Mouse (Mus musculus): ENCODE data around the gene Slc29a3. TPM values are rescaled to one million over a fixed set of nuclear protein-coding genes. Genes with fewer than 3 reads are reported as not detected.
A peak's percentile ranks its signal among the peaks of the same experiment; 100 is the strongest.
"Not testable (repeated sequence)": the region's sequence is repeated elsewhere in the genome, so short reads cannot be mapped to it uniquely, and the experiment has no call there.

Gene Slc29a3
- total RNA-seq, 4 experiments from 2014 or later = 41.8 to 74.3 (median 57.3) TPM

DNA sequence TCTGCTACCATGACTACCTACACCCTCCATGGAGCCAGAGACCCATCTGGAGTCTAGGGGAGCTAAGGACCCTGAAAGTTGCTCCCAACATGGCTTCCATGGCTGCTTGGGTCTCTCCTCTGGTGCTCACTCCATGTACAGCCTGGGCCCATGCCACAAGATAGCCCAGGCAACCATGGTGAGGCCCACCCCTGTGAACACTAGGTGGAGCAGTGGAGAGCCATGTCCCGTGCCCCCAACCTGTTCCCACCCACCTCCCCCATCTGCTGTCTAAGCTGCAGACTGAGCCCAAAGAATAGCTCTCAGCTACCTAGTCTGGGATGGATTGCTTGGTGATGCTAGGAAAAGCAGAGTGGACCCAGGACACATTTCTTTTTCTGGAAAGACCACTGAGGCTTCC is 29.2 kb downstream of the Slc29a3 start:
- DNase-seq = no peak

DNA sequence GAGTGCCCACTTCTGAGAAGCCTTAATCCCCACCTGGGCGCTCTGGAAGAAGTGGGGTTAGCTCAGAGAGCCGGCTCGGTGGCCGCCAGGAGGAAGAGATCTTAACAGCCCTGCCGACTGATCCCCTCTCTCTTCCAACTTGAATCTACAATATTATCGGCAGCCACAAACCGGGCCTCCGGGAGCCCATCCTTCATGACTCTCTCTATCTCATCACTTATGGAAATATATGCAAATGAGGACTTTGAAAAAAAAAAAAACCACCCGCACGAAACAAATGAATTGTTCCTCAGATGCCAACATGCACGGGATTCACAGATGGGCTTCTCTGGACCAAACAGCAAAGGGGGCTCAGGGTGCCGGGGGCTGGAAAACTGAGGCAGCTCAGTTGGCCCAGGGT is 31.0 kb downstream of the Slc29a3 start:
- DNase-seq = no peak

DNA sequence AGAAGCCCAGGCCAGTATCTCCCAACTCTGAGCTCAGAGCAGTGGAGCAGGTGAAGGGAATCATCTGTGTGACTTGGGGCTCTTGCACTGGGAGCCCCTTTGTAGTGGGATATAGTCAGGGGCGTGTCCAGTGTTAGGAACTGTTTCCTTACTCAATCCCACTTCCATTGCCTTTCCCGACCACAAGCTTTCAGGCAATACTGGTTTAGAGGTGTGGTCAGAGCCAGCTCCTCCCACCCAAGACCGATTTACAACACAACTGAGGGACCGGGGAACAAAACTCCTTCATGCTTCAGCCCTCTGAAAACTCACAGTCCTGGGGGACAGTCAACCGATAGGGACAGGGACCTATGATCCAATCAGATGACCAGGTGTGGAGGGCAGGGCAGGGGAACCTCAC is 32.1 kb downstream of the Slc29a3 start:
- DNase-seq = no peak

DNA sequence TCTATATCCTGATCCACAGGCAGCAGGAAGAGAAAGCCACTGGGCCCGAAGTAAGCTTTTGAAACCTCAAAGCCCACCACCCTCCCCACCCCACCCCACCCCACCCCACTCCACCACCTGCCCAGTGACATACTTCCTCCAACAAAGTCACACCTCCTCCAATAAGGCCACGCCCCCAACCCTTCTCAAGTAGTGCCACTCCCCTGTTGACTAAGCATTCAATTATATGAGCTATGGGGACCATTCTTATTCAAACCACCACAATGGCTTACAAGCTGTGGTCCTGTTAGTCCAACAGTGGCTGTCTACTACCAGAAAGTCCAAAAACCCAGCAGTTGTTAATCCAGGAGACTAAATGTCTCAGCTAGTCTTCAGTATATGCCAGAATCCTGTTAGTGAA is 34.1 kb downstream of the Slc29a3 start:
- no peak for DNase-seq

DNA sequence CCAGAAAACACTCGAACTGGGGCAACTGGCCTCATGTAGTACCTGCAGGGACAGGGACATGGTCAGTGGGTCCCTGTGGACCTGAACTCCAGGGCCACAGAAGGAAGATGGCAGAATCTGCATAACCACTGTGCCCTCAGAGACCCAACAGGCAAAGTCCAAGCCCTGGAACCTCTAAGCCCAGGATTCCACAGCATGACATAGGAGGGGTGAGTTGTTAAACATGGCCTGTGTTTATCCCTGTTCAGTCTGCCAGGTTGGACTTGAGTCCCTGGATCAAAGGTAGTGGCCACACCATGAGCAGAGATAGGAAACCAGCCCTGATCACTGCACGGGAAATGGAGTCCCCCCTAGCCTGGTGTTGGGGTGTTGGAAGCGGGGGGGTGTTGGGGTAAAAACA is 36.1 kb downstream of the Slc29a3 start:
- no peak for DNase-seq

DNA sequence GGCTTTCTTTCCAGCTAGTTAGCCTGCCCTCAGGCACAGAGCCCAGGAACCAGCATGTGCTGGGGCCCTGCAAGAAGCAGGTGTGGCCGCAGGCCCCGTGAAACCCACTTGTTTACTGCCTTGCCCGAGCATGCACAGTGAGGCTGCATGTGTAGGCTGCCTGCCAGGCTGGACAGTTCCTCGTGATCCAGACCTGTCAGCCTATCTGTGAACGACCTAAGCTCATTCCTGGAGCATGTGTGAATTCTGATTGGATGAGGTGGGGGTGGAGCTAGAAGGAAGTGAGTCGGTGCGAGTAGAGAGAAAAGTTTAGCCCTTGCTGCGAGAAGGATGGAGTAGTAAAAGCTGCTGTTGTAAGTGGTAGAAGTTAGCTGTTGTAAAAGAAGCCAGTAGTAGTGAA is 40.3 kb downstream of the Slc29a3 start:
- not testable (repeated sequence) for DNase-seq

DNA sequence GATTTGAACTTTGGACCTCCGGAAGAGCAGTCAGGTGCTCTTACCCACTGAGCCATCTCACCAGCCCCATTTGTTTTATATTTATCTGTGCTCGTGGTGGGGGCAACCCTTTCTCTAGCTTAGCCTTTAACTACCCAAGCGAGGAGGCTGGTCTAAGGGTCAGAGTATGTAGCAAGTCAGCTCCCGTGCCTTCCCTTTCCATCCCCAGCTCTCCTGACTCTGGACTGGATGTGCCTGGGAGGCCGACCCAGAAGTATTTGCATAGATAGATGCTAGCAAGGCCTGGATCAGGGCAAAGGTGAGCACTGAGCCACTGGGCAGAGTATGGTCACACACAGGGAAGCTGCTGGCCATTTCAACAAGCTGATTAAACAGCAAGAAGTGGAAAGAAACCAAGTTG is 43.8 kb downstream of the Slc29a3 start:
- no peak for DNase-seq

DNA sequence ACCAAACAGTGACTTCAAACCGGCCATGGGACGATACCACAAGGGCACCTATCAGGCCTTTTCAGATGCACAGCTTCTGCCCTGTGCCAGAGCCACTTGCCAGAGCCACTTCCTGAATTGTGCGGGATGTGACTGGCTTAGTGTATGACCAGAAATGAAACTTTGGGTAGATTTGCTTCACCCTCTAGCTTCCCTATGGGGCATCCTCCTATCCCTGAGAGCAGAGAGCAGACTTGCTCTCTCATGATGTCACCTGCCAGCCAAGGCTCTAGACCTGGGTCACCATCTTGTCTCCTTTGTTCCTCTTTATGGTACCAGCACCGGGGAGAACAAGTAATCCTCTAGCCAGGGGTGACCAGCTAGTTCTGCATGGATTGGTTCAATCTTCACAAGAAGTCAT is 46.3 kb downstream of the Slc29a3 start:
- DNase-seq = no peak

DNA sequence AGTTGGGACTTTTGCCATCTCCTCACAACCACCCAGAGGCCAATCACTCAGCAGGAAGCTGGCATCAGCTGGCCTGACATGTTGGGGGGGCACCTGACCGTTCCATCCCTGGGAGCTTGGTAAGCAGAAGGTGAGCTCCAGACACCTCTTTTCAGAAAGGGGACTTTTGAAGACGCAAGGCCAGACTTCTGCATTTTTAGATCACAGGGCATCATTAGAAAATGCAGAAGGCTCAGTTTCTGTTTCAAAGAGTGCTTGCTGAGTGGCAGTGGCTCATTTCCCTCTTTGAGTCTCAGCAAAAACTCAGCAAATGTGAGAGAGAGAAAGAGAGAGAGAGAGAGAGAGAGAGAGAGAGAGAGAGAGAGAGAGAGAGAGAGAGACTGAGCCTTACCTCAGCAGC is 47.5 kb downstream of the Slc29a3 start:
- DNase-seq = no peak

DNA sequence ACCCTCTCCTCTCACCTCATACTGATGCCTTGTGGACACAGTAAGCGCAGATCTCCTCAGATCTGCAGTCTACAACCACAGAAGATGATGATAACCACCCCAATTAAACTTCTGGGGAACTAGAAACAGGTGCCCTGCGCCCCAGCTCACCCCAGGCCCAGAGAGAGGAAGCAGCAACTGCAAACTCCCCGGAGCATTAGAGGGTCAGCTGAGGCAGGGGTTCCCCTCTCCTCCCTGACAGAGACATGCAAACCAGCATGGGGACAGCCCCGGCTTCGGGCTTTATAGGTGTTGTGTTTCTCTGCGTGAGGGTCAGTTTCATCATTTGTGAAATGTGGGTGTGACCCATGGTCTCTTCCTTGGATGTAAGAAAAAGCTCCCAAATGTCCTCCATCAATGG is 54.8 kb downstream of the Slc29a3 start:
- DNase-seq = no peak

DNA sequence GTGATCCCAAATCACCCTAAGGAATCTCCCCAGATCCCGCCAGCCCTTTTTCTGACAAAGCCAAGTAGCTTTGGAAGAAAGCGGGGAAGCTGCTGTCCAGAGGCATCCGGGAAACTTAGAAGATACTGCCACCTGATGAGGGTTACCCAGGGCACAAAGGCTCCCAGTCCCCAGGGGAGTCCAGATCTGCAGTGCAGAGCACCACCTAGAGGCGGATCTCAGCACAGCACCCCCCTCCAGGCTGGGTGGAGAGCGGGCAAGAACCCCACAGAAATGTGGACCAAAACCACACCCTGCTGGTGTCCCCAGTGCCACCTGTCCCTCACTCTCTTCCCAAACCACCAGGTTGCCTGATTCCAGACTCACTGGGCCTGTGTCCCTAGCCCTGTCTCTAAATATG is 55.6 kb downstream of the Slc29a3 start:
- DNase-seq = peak; percentile 20

DNA sequence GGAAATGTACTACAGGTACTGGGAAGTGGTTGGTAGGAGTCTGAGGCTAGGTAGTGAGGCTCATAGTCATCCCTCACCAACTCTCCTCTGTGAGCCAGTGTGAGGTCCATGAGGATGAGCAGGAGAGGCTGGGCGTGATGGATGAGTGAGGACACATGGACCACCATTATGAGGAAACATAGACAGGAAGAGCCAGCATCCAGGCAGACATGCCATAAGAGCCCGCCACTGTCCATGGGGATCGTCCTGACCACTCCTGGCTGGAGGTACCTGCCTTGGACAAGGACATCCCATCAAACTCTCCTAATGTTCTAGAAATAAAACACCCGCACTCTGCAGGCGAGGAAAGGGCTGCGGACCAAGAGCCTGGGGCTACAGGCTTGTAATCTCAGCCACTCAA is 56.2 kb downstream of the Slc29a3 start, which contains the start of gene Cdh23:
Gene Cdh23 (minus strand): TSS at position 101 of the 400 bp plus-strand sequence.
- no peak for DNase-seq

DNA sequence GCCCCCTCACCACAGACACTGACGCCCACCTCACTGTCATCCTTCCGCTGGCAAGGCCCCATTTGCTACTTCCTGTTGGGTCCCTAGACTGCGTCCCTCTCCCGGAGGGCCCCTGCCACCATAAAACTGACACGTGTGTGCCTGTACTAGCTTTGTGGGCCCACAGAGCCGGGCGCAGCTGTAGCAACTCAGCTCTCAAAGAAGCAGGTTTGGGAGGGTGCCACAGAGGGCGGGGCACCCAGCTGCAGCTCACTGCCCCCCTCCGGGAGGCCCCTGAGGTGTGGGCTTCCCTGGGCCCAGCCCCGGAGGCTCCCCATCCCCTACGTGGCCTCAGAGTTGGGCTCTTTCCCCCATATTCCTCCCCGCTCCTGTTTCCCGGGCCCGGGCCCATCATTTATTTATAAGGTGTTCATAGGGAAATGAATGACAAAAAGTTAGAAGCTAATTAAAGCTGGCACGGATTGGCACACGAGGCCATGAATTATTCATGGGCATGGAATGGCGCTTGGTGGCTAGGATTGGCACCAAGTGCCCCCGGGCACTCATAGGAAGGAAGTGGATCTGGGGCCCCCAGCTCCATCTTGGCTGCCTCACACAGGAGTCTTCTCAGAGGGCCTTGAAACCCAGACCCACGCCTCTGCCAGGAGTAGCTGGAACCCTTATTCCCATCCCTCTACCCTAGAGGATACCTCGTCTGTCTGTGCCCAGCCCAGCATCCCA is 60.8 kb downstream of the Slc29a3 start:
- no peak for DNase-seq

DNA sequence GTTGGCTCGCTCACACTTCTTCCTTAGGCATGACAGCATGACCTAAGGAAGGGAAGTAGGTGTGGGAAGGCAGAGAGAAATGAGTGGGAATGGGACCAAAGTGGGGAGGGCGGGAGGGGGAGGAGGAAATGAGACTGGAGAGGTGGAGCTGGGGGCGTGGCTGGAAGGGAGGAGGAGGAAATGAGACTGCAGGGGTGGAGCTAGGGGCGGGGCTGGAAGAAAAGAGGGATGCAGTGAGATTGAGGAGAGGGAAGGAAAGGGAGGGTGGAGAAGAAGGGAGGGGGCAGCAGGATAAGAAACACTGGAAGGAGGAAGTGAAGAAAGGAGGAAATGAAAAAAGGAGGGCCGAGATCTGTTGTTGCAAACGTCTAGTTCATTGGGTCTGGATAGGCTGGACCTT is 61.6 kb downstream of the Slc29a3 start:
- no peak for DNase-seq

DNA sequence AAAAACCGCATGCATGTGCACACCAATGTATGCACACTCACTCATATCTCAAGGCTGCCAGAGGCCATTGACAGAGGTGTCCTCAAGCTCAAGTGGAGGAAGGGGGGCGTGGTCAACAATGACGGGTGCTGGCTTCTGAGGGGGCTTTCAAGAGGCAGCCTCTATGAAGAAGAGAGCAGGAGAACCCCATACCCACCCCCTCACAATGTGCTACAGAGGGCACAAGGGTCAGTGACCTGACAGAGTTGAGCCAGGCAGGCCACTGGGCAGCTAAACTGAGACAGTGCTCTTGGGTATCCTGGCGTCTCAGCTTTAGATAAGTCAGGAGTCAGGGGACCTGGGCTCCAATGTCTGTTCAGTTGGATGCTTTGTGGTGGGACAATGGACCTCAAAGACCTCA is 63.2 kb downstream of the Slc29a3 start:
- no peak for DNase-seq

DNA sequence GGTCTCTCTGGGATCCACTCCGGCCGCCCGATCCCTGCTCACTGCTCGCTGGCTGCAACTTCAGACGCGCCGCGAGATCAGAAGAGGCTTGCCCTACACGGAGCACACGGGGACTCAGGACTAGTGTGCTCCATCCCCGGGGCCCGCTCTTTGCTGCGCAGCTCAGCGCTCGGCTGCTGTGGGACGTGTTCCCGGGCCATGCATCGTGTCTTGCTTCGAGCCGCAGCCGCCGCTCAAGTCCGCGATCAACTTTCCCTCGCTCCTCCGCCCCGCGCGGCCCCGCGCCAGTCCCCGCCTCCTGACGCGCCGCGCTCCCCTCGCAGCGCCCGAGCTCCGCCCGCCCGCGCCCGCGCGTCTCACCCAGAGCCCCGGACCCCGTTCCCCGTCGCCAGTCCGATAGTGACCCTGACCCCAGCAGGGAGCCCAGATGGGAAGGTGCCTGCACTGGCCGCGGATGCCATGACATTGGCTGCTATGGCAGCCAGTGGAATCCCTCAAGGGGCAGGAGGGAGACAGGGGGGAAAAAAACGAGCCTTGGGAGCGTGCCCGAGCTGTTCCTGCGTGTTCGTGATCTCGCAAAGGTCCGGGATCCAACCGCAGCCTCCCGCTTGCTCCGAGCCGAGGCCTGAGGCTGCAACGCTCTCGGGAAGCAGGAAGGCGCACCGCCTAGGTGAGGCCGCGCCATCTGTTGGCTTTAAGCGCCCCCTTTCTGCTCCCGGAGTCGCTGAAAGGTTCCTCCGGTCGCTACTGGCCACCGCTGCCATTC is 65.4 kb downstream of the Slc29a3 start:
- peak; percentile 19 for DNase-seq

DNA sequence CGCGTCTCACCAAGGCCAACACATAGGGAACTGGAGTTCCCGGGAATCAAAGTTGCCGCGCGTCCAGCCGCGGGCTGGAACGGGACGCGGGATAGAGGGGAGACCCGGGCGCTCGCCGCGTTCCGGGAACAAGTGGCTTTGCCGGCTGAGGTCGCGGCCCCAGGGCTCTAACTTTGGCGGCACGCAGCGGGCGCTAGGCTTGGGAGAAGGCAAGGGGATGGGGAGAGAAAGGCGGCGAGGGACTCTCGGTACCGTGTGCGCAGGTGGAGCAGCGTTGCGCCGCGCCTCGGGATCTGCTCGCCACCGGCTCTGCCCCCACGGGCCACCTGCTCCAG is 66.0 kb downstream of the Slc29a3 start:
- DNase-seq = no peak

DNA sequence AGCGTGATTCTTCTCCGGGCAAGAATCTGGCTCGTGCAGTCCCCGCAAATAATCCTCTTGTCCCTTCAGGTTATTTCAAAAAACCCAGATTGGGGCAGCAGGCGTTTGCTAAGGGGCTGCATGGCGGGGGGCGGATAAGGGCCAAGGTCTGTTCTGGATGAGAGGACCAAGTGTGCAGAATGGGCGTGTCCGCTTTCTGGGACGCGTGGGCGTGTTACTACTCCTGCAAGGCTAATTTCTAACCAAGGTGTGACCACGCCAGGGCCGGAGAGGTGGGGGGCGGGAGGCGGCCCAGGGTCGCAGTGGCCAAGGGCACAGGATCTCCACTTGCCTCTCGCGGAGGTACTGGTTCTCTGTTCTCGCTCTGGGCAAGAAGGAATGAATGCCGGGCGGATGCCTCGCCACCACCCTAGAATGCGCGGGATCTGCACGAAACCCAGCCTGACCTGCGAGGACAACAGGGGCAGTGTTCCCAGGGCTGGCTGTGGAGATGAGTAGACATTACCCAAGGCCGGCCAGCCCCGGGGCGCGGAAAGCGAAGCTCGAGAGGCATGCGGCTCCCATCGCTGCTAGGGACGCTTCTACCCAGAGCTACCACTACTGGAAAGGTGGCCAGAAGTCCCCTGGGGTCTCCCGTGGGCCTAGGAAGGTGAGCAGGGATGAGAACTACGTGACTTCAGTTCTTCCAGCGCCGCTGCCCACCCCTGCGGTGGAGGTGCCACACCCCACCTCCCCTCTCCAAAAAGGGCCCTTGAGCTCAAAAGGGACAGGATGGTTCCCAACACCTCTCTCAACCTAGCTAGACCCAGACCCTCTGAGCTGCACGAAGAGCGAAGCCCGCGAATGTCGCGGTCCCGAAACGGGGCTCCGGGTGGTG is 66.6 kb downstream of the Slc29a3 start:
- no peak for DNase-seq

DNA sequence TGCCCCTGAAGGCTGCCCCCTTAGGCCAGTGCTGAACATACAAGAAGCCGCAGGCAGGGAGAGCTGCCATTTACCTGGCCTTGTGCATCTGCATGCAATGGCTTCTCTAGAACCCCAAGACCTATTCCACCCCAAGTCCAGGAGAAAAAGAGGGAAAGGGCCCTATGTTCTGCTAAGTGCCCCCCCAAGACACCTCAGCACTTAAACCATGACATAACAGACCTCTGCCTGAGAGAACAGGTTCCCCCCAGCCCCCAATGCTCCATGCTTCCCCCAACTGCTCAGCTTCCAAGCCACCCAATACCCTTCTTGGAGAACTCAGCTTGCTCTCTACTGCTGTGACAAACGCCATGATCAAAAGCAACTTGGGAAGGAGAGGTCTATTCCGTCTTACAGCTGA is 73.7 kb downstream of the Slc29a3 start:
- DNase-seq = no peak

DNA sequence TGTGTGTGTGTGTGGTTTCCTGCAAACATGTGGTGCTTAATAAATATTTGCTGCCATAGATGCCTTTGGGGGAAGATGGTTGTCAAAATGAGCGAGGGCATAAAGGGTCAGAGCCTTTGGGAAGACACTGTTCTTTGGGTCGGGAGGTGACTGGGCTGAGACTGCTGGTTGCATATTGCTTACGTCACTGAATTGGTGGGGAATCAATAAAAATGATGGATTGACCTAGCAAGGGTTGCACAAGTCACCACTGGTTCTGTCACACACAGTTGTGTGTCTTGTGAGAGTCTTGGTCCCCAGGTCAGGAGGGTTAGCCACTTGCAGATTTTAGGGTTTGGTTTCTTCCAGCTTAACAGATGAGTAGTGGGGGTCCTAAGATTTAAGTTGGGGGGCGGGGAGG is 75.3 kb downstream of the Slc29a3 start:
- no peak for DNase-seq

DNA sequence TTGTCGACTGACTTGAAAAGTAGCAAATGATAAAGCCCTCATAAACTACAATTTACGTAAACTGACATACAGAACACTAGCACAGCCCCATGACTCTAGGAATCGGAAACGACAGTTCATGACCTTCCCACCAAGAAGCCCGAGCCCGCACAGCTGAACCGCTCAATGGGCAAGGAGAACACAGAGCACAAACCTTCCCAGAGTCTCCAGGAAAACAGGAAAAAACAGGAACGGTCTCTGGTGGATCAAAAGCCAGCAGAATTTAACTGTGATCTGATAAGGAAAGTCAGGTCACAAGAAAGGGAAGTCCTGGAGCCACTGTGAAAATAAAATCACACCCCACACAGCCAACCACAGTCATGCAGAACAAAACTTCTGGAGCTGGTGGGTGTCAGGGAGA is 82.4 kb downstream of the Slc29a3 start:
- DNase-seq = no peak

DNA sequence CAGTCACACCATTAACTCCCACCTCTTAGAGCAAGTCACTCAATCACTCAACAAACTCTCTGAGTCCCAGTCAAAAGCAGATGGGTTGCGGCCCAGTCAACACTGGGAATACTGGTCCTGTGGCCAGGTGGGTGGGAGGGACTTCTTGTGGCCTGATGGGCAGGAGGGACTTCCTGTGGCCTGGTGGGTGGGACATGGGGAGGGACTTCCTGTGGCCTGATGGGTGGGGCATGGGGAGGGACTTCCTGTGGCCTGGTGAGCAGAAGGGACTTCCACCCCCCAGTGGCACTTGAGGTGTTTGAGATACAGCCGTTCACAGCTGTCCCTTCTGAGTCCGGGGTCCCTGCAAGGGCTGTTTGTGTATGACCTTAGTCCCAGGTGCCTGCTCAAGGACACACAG is 84.0 kb downstream of the Slc29a3 start:
- DNase-seq = no peak

All from adrenal gland, adult 8-10 months (tissue).